Mouse (Mus musculus) hindbrain, embryonic 15.5 days (tissue): ENCODE measurements at regions not wholly inside any gene's neighbourhood (a gene's known extent, or its start where the extent isn't known, plus 50 kb on each side); places are given as distances from the start of the nearest gene placed in this dataset.

Source experiments
- ATAC-seq: fragments of 200-750 bp; cut with Nextera tagmentation; 2 replicates; pipeline ENCODE4 v1.8.0; 2017; ENCODE audit warnings: low read depth, moderate number of reproducible peaks, moderate TSS enrichment; ENCODE audit not compliant: low FRiP score
- H3K27ac ChIP-seq: fragments of 300-500 bp; sonication (generic); replicated peaks from 2 replicates; pipeline ENCODE4 v1.5.1; 2015; ENCODE audit warnings: mild to moderate bottlenecking, inconsistent platforms
- H3K27me3 ChIP-seq: fragments of 300-500 bp; sonication (generic); 2 replicates; pipeline ENCODE4 v1.6.1; 2015; ENCODE audit warnings: control low read depth, inconsistent platforms
- H3K36me3 ChIP-seq: fragments of 300-500 bp; sonication (generic); 2 replicates; pipeline ENCODE4 v1.6.1; 2015; ENCODE audit warnings: control low read depth, inconsistent platforms
- H3K4me1 ChIP-seq: fragments of 300-500 bp; sonication (generic); replicated peaks from 2 replicates; pipeline ENCODE4 v1.6.1; 2015; ENCODE audit warnings: control low read depth, inconsistent platforms
- H3K4me2 ChIP-seq: fragments of 300-500 bp; sonication (generic); 2 replicates; pipeline ENCODE4 v1.6.1; 2015; ENCODE audit warnings: moderate library complexity, mild to moderate bottlenecking, inconsistent platforms
- H3K4me3 ChIP-seq: fragments of 300-500 bp; sonication (generic); 2 replicates; pipeline ENCODE4 v1.5.1; 2015; ENCODE audit warnings: mild to moderate bottlenecking, inconsistent platforms
- H3K9ac ChIP-seq: fragments of 300-500 bp; sonication (generic); 2 replicates; pipeline ENCODE4 v1.6.1; 2015; ENCODE audit warnings: inconsistent platforms
- H3K9me3 ChIP-seq: fragments of 300-500 bp; sonication (generic); 2 replicates; pipeline ENCODE4 v1.6.1; 2016; ENCODE audit warnings: control low read depth, inconsistent platforms
- WGBS: fragments of 180-500 bp; shearing (Covaris S2); methylation state at CpG from one replicate; pipeline ENCODE4 v1.1.7; 2015; 5-methylcytosine and 5-hydroxymethylcytosine counted together

- no peak for ATAC-seq
- Histone ChIP-seq H3K9ac (no peak overlapping the region), H3K27me3 (no peaks in the 10 kb centered on the region), H3K27ac (no peak overlapping the region), H3K4me1 (no peaks in the 10 kb centered on the region), H3K36me3 (no peaks in the 10 kb centered on the region), H3K9me3 (no peaks in the 10 kb centered on the region), H3K4me2 (no peak overlapping the region), H3K4me3 (no peak overlapping the region)
- WGBS: 95% methylated on average over 2 of the region's 2 CpGs
These were observed 760.8 kb downstream of the Mat2b start for GRCm38 (mm10) chr11:39934216-39934615.

GRCm38 (mm10) chr11:39923977-39924527, 771.0 kb downstream of the Mat2b start:
- Histone ChIP-seq H3K4me2 (no peak overlapping the region), H3K27me3 (no peaks in the 10 kb centered on the region), H3K4me3 (no peak overlapping the region), H3K4me1 (no peaks in the 10 kb centered on the region), H3K9ac (no peak overlapping the region), H3K27ac (no peak overlapping the region), H3K9me3 (no peaks in the 10 kb centered on the region), H3K36me3 (no peaks in the 10 kb centered on the region)
- WGBS: 32% methylated on average over 6 of the region's 6 CpGs
- no peak for ATAC-seq

GRCm38 (mm10) chr11:39917716-39918347, 777.2 kb downstream of the Mat2b start:
- Histone ChIP-seq H3K9ac (no peak overlapping the region), H3K27me3 (no peaks in the 10 kb centered on the region), H3K4me3 (no peak overlapping the region), H3K36me3 (no peaks in the 10 kb centered on the region), H3K4me1 (no peaks in the 10 kb centered on the region), H3K9me3 (no peaks in the 10 kb centered on the region), H3K4me2 (no peak overlapping the region), H3K27ac (0 out of 2 replicates have a peak overlapping the region, but pooled peaks have one; percentile 30)
- 37% methylated on average over 3 of the region's 3 CpGs for WGBS
- ATAC-seq: no peak

GRCm38 (mm10) chr11:39899644-39900225, 795.3 kb downstream of the Mat2b start:
- no peak for ATAC-seq
- 29% methylated on average over 6 of the region's 6 CpGs for WGBS

GRCm38 (mm10) chr11:39883305-39883704, 811.7 kb downstream of the Mat2b start:
- ATAC-seq: no peak
- WGBS: 47% methylated on average over 1 of the region's 1 CpGs
- H3K36me3 ChIP-seq: no peaks in the 10 kb centered on the region

More at GRCm38 (mm10) chr11:39899644-39900225, 795.3 kb downstream of the Mat2b start:
- Histone ChIP-seq H3K27me3 (no peaks in the 10 kb centered on the region), H3K4me3 (no peak overlapping the region), H3K9me3 (no peaks in the 10 kb centered on the region), H3K27ac (no peak overlapping the region), H3K4me1 (no peaks in the 10 kb centered on the region), H3K36me3 (no peaks in the 10 kb centered on the region), H3K9ac (no peak overlapping the region), H3K4me2 (no peak overlapping the region)

GRCm38 (mm10) chr11:39868451-39868979, 826.5 kb downstream of the Mat2b start:
- Histone ChIP-seq H3K27ac (no peak overlapping the region), H3K4me1 (0 out of 2 replicates have a peak, but pooled peaks cover 4% of the 10 kb centered on the region), H3K27me3 (no peaks in the 10 kb centered on the region), H3K9ac (no peak overlapping the region), H3K4me2 (no peak overlapping the region), H3K4me3 (no peak overlapping the region), H3K9me3 (no peaks in the 10 kb centered on the region), H3K36me3 (no peaks in the 10 kb centered on the region)
- ATAC-seq: peak; percentile 71; the same call in 1 of the 2 replicates
- WGBS: 43% methylated on average over 6 of the region's 6 CpGs

More at GRCm38 (mm10) chr11:39883305-39883704, 811.7 kb downstream of the Mat2b start:
- no peak overlapping the region for H3K9ac ChIP-seq
- H3K4me3 ChIP-seq: no peak overlapping the region
- H3K4me2 ChIP-seq: no peak overlapping the region
- no peaks in the 10 kb centered on the region for H3K27me3 ChIP-seq
- H3K9me3 ChIP-seq: no peaks in the 10 kb centered on the region
- no peak overlapping the region for H3K27ac ChIP-seq
- no peaks in the 10 kb centered on the region for H3K4me1 ChIP-seq
